Mouse (Mus musculus) liver, embryonic 14.5 days (tissue): ENCODE measurements around the gene Shroom1.

Source experiments
- CTCF ChIP-seq: IDR thresholded peaks from 2 replicates; pipeline ENCODE4 v1.5.1; 2016; ENCODE audit warnings: antibody characterized with exemption, low read depth, control low read depth
- EP300 ChIP-seq: IDR thresholded peaks from 2 replicates; pipeline ENCODE4 v1.6.1; 2016; ENCODE audit warnings: antibody characterized with exemption, low read depth

- no peak for TF ChIP-seq EP300
- no peak for TF ChIP-seq CTCF
These were observed 8.5 kb upstream of the Shroom1 start for GRCm38 (mm10) chr11:53448529-53448928.
